Mouse (Mus musculus): ENCODE results near the gene H2-DMb2. TPM values are rescaled to one million over a fixed set of nuclear protein-coding genes. Genes with fewer than 3 reads are reported as not detected.

Gene H2-DMb2
- polyA plus RNA-seq, 1 experiment: 3.0 TPM

DNA sequence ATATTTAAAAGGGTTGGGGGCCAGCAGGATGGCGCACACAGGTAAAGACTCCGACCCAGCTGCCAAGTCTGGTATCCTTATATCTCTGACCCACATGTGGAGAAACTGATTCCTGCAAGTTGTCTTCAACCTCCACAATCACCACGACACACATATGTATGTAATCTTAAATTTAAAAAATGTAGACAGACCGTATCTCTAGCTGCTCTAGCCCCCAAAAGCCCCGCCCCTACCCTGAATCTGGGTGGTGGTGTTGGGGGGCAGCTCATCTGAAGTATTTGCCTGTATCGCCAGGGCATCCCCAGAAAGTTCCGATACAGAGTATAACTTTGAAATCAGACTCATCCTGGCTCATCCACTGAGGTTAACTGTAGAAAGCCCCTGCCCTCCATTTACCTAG lies 36.6 kb upstream of the H2-DMb2 start:
- no peak overlapping the region for H3K4me3 ChIP-seq (ENCODE audit: insufficient read depth, low read length)
- H3K4me1 ChIP-seq (ENCODE audit: control insufficient read depth, insufficient read depth, low read length): peaks cover 13% of the 10 kb centered on the region
- no peak for TF ChIP-seq POLR2A (IDR thresholded peaks at IDR 0.05; ENCODE audit: borderline replicate concordance, low read depth, low read length)
- TF ChIP-seq CTCF (IDR thresholded peaks at IDR 0.05; ENCODE audit: low read depth, low read length): no peak
- H3K27ac ChIP-seq (ENCODE audit: insufficient read depth, low read depth, low read length): no peak overlapping the region

DNA sequence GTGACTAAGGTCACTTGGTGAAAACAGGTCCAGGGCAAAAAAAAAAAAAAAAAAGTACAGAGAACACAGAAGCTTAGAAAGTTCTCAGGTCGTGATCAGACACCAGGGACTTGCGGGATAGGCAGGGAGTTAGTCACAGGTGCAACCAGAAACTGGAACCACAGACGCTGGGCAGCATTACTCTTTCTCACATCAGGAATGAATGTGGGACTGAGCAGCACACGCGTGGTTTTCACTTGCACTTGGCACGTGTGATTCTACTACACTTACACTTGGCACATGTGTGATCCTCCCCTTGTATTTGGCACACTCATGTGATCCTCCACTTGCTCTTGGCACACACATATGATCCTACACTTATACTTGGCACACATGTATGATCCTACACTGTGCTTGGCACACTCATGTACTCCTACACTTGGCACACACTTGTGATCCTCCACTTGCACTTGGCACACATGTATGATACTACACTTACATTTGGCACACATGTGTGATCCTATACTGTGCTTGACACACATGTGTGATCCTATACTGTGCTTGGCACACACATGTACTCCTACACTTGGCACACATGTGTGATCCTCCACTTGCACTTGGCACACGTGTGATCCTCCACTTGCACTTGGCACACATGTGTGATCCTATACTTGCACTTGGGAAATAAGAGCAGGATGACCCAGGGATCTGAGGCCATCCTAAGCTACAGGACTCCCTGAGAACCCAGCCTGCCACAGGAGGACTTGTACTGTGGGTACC lies 35.8 kb upstream of the H2-DMb2 start:
- Histone ChIP-seq H3K4me3 (ENCODE audit: insufficient read depth, low read length) (no peak overlapping the region), H3K4me1 (ENCODE audit: control insufficient read depth, insufficient read depth, low read length) (peaks cover 10% of the 10 kb centered on the region), H3K27ac (ENCODE audit: insufficient read depth, low read depth, low read length) (no peak overlapping the region)
- TF ChIP-seq POLR2A (IDR thresholded peaks at IDR 0.05; ENCODE audit: borderline replicate concordance, low read depth, low read length) (no peak), CTCF (IDR thresholded peaks at IDR 0.05; ENCODE audit: low read depth, low read length) (no peak)

DNA sequence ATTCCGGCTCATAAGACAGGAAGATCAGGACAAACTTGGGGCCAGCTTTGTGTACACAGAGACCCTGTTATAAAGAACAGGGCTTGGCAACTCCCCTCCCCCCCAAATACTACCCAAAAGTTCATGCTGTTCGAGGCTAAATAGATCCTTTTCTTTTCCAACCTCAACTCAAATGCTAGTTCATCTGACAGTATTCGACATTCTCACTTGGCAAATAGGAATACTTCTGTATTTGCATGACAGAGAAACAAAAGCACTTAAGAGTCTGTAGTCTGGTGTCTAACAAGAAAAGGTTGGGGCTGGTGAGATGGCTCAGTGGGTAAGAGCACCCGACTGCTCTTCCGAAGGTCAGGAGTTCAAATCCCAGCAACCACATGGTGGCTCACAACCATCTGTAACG lies 34.6 kb upstream of the H2-DMb2 start:
- no peak for TF ChIP-seq POLR2A (IDR thresholded peaks at IDR 0.05; ENCODE audit: borderline replicate concordance, low read depth, low read length)
- Histone ChIP-seq H3K4me1 (ENCODE audit: control insufficient read depth, insufficient read depth, low read length) (peaks cover 3% of the 10 kb centered on the region; the same call in 1 of the 2 replicates), H3K4me3 (ENCODE audit: insufficient read depth, low read length) (no peak overlapping the region), H3K27ac (ENCODE audit: insufficient read depth, low read depth, low read length) (no peak overlapping the region)

DNA sequence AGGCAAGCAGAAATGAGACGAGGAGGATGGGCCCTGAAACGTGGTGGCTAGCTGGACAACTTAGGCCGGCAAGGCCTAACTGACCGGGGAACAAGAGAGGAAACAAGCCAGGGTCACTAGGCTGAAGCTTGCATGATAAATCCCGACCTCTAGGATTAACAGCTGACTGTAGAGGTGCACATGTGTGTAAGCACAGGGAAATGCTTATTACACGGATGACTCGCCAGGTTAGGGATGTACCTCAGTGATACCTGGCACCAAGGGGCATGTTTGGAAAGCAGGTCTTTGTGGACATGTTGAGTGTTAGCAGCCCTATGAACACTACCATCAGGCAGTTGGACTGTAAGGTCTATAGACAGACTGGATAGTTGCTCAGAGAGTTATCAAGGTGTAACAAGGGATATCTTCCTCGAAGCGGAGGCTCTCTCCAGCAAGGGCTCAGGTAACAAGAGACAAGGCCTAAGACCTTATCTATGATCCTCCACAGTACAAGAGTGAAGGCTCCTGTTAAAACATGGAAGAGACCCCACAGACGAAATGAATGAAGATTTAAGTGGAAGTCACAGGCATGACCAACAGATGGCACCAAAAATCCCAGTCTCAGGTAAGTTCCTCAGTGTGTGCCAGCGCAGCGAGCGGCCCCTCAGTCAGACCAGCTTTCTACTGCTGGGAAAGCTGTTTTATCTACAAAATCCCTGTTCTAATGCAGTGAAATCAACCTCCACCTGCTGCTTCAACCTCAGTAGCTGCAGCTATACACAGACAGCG lies 33.9 kb upstream of the H2-DMb2 start:
- H3K4me1 ChIP-seq (ENCODE audit: control insufficient read depth, insufficient read depth, low read length): peaks cover 7% of the 10 kb centered on the region; the same call in 1 of the 2 replicates
- TF ChIP-seq CTCF (IDR thresholded peaks at IDR 0.05; ENCODE audit: low read depth, low read length) (no peak), POLR2A (IDR thresholded peaks at IDR 0.05; ENCODE audit: borderline replicate concordance, low read depth, low read length) (no peak)
- H3K27ac ChIP-seq (ENCODE audit: insufficient read depth, low read depth, low read length): no peak overlapping the region
- H3K4me3 ChIP-seq (ENCODE audit: insufficient read depth, low read length): no peak overlapping the region

DNA sequence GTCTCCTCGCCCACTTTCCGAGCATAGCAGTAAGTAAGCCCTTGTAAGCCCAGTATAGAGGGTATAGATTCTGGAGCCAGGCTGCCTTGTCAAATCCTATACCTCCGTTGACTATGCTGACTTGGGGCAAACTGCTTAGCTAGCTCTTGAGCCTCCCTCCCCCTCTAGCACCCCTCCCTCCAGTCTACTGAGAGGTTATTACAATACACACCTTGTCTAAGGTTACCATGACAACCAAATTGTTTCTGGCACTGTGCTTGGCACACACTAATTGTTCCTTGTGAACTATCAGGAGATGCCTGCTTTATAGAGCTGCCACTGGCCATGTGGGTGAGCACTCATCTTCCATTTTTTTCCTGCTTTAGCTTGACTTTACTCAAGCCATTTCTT lies 33.3 kb upstream of the H2-DMb2 start:
- Histone ChIP-seq H3K27ac (ENCODE audit: insufficient read depth, low read depth, low read length) (no peak overlapping the region), H3K4me1 (ENCODE audit: control insufficient read depth, insufficient read depth, low read length) (peaks cover 11% of the 10 kb centered on the region), H3K4me3 (ENCODE audit: insufficient read depth, low read length) (no peak overlapping the region)
- TF ChIP-seq CTCF (IDR thresholded peaks at IDR 0.05; ENCODE audit: low read depth, low read length) (no peak), POLR2A (IDR thresholded peaks at IDR 0.05; ENCODE audit: borderline replicate concordance, low read depth, low read length) (no peak)

DNA sequence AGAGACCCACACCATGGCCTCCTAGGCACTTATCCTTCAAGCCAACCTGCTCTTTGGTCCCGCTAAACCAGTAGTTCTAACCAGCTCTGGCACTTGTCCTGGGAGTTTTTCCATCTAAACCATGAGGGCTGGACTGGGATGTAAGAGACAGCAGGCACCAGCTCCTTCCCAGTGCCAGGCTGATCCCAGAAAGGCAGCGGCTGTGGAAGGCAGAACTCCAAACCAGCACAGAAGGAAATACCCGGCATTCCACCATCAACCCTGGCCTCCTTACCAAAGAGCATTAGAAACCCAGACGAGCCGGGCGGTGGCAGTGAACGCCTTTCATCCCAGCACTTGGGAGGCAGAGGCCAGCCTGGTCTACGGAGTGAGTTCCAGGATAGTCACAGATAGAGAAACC lies 32.8 kb upstream of the H2-DMb2 start:
- TF ChIP-seq POLR2A (IDR thresholded peaks at IDR 0.05; ENCODE audit: borderline replicate concordance, low read depth, low read length) (no peak), CTCF (IDR thresholded peaks at IDR 0.05; ENCODE audit: low read depth, low read length) (no peak)
- H3K27ac ChIP-seq (ENCODE audit: insufficient read depth, low read depth, low read length): no peak overlapping the region
- H3K4me1 ChIP-seq (ENCODE audit: control insufficient read depth, insufficient read depth, low read length): peaks cover 16% of the 10 kb centered on the region
- no peak overlapping the region for H3K4me3 ChIP-seq (ENCODE audit: insufficient read depth, low read length)

DNA sequence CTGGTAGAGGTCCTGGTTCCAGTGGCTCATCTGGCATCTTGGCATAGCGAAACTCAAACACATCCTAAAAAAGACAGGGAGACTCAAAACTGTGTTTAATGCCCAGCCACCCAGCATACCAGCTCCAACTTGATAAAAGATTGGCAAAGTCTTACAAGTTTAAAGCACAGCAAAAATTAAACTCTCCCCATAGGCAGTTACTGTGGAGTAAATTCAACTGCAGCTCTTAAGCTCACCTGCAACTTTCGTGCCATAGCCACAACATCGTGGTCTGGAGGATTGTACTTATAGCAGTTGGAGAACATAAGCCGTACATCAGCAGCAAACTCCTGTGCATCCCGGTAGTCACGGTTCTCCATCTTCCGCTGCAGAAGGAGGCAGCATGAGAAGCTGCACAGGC lies 29.0 kb upstream of the H2-DMb2 start:
- no peak overlapping the region for H3K4me3 ChIP-seq (ENCODE audit: insufficient read depth, low read length)

DNA sequence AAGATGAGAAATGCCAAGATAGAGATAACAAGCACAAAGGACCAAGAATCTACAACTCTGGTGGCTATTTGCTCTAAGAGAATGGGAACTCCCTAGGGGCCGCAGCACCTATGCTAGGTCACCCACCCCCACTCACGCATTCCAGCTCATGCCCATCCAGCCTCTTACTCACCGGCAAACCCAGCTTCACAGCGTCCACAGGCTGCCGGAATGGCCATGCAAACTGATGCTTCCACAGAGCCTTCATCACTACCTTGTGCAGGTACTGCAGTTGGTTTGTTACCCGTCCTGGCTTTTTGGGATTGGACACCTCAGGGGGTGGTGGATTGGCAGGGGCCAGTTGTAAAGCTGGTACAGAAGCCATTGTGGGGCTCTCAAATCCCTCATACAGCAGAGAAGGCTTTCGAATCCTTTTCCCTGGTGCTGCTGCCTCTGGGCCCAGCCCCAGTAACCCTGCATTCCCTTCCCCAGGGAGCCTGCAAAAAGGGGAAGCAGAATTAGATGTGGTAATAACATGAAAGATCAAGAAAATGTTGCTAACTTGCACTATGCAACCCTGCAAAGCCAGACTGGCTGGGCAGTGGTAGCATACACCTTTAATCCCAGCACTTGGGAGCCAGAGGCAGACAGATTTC lies 26.3 kb upstream of the H2-DMb2 start:
- no peak for TF ChIP-seq CTCF (IDR thresholded peaks at IDR 0.05; ENCODE audit: low read depth, low read length)
- no peak for TF ChIP-seq POLR2A (IDR thresholded peaks at IDR 0.05; ENCODE audit: borderline replicate concordance, low read depth, low read length)
- peaks cover 22% of the 10 kb centered on the region for H3K4me1 ChIP-seq (ENCODE audit: control insufficient read depth, insufficient read depth, low read length)
- H3K27ac ChIP-seq (ENCODE audit: insufficient read depth, low read depth, low read length): peak overlapping the region; percentile 69
- peak overlapping the region; percentile 92 for H3K4me3 ChIP-seq (ENCODE audit: insufficient read depth, low read length)

More for the DNA sequence above, 29.0 kb upstream of the H2-DMb2 start:
- TF ChIP-seq CTCF (IDR thresholded peaks at IDR 0.05; ENCODE audit: low read depth, low read length): no peak
- TF ChIP-seq POLR2A (IDR thresholded peaks at IDR 0.05; ENCODE audit: borderline replicate concordance, low read depth, low read length): no peak
- H3K4me1 ChIP-seq (ENCODE audit: control insufficient read depth, insufficient read depth, low read length): peaks cover 22% of the 10 kb centered on the region
- H3K27ac ChIP-seq (ENCODE audit: insufficient read depth, low read depth, low read length): no peak overlapping the region

DNA sequence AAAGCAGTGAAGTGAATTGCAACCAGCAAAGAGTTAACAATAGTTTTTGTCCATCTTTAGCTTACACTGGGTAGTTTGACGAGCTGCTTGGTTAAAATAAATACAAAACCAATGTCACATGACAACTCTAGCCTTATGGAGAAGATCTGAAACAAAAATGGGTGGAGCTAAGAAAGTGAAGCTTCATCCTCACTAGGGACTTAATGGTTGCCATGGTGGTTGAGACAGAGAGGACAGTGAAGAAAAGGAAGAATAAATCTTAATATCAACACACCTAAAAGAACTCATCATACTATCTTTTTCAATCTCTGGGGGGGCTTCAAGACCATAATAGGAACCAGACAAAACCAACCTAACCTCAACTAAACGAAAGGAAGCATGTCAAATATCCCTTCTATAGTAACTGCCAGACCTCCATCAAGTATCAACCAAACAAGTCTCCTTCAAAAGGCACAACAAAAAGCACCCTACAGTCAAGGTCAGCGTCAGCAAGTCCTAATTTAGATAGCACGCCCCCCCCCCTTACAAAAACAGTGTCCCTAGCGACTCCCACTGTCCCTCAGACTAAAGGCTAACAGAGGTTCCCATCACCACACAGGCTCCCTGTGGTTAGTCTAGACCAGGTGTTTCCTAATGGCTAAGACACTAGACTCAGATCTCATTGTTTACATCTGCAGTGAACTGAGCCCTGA lies 25.5 kb upstream of the H2-DMb2 start:
- H3K27ac ChIP-seq (ENCODE audit: insufficient read depth, low read depth, low read length): peak overlapping the region; percentile 69
- H3K4me1 ChIP-seq (ENCODE audit: control insufficient read depth, insufficient read depth, low read length): peaks cover 22% of the 10 kb centered on the region
- TF ChIP-seq CTCF (IDR thresholded peaks at IDR 0.05; ENCODE audit: low read depth, low read length) (no peak), POLR2A (IDR thresholded peaks at IDR 0.05; ENCODE audit: borderline replicate concordance, low read depth, low read length) (no peak)
- H3K4me3 ChIP-seq (ENCODE audit: insufficient read depth, low read length): peak overlapping the region; percentile 92

All from bone marrow macrophage, adult 2 months (primary cell).